Mouse (Mus musculus): Measurements from ENCODE around the gene Slc38a1.
"Not testable (repeated sequence)": the region's sequence is repeated elsewhere in the genome, so short reads cannot be mapped to it uniquely, and the experiment has no call there.

The Slc38a1 gene

DNA sequence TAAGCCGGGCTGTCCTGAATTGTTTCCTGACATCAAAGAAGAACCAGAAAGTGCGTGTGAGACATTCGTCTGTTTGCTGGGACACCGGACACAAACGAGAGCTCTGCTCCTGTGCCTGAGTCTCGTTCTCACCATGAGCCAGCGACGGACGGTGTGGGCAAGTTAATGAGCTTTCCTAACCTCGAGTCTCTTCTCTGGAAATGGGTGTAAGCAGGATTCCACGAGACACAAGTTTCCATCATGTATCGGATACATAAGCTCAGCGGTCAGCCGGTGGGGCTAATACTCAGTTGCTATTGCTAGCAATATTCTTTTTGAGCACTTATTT is 15.5 kb upstream of the Slc38a1 start:
- DNase-seq (ENCODE audit: low read depth, low spot score) = no peak

GRCm38 (mm10) chr15:96657576-96658274 is 15.0 kb upstream of the Slc38a1 start:
- DNase-seq (ENCODE audit: low read depth, low spot score) = no peak

DNA sequence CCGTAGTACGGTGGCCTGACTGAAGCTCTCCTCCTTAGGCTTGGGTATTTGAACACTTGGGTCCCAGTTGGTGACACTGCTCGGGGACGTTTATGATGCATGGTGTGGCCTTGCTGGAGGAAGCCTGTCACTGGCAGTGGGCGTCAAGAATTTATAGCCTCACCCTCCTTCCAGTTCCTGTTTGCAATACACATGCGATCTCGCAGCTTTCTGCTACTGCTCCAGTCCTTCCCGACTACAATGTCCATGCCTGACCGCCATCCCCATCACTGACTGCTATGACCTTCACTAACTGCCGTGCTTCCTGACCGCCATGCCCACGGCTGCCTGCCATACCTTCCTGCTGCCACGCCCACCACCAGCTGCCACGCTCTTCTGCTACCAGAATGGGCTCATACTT is 12.8 kb upstream of the Slc38a1 start:
- DNase-seq (ENCODE audit: low read depth, low spot score) = no peak

GRCm38 (mm10) chr15:96654714-96655113 is 12.0 kb upstream of the Slc38a1 start:
- no peak for DNase-seq (ENCODE audit: low read depth, low spot score)

DNA sequence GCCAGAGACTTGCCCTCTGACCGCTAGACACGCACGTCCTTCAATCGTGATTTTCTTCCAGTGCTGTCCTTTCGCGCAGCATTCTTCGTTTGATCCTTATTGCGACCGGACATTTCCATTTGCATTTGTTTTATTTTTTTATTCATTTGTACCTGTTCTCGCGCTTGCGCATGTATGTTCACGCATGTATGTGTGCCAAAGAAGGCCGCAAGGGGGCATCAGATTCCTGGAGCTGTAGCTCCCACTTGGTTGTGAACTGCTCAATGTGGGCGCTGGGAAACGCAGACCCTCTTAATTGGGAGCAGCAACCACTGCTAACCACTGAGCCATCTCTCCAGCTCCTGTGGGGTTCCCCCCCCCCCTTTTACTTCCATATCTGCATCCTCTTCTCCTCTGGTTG is 10.3 kb upstream of the Slc38a1 start:
- no peak for DNase-seq (ENCODE audit: low read depth, low spot score)

DNA sequence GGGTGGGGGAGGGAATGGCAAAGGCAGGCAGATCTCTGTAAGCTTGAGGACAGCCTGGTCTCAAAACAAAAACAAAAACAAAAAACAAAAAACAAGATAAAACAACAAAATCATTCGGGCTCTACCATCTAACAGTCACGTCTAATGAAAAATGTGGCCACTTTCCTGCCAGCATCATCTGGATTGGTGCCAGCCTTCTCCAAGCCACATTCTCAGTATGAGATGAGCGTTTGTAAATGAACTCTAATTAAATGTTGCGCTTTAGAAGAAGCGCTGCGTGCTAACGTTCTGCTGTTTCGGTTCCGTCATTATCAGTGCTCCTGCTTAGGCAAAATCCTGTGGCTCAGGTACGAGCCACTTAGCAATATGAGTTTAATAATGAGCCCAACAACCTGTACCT is 9.8 kb upstream of the Slc38a1 start:
- DNase-seq (ENCODE audit: low read depth, low spot score) = no peak

DNA sequence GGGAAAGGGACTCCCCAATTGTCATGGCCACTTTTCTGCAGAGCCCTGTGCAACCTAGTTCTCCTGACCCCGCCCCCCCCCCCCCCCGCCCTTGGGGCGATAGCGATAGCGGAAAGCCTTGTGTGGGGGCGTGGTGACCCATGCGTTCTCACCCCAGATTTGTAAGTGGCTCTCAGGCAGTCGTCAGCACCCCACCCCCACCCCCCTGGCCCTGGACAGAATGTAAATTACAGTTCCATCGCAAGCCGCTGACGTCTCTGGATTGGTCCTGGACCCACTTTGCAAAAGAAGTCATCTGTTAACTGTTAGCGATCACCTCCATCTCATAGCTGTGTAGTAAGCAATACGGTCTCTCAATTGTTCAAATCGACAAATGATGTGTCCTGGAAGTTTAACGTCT is 4.7 kb upstream of the Slc38a1 start:
- no peak for DNase-seq (ENCODE audit: low read depth, low spot score)

DNA sequence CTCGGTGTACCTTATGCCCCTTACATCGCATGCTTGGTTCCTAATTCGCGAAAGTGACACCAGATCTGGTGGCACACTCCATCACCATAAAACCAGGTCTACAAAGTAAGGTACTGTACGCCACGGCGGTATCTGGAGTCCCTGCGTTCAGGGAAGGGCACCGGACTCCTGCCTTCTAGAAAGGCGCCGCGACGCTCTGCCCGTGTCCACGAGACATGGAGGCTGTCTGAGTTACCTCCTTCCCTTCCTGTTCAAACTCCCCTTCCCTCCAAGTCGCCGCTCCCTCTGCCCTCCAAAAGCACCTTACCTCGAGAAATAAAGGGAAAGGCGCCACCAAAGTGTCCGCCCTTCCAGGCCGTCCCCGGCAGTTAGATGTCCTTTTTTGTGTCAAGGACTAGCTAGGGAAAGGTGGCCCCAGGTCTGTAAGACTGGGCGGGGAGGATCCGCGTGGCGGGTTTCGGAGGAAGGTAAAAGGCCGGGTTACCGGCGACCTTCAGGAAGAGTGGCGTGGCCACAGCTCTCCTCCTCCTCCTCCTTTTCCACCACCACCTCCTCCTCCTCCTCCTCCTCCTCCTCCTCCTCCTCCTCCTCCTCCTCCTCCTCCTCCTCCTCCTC is 785 bp downstream of the Slc38a1 start:
- no peak for DNase-seq (ENCODE audit: low read depth, low spot score)

DNA sequence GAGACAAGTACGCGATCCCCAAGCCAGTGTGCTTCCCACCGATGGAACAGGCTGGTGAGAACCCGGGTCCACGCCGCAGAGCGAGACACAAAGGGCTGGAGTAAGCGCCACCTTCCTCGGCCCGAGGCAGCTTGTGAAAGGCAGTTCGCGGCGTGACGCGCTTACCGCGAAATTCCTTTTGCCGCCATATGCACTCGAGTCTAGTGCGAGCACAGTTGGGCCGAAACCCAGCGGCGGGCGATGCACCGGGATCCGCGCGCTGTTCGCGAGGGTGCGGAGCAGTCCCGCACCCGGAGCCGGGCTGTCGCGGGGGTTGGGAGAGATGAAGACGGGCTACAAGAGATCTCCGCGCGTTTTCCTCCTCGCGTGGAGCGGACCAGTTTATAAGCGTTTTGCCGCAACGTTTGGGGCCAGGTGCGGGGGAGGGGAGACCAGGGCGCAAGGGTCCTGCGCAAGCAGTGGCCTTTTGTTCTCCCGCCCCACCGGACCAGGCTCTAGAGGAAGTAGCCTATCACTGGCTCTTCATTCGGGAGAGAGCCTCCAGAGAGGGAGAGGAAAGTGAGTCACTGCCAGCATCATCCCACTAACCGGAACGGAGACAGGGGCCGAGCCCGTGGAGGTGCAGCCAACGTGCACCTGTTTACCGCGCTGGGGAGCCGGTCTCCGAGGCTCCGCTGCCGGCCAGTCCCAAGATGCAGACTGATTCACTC is 1.4 kb downstream of the Slc38a1 start:
- no peak for DNase-seq (ENCODE audit: low read depth, low spot score)

- no peak for DNase-seq (ENCODE audit: low read depth, low spot score)
These were observed 2.3 kb downstream of the Slc38a1 start for GRCm38 (mm10) chr15:96640291-96640985.

DNA sequence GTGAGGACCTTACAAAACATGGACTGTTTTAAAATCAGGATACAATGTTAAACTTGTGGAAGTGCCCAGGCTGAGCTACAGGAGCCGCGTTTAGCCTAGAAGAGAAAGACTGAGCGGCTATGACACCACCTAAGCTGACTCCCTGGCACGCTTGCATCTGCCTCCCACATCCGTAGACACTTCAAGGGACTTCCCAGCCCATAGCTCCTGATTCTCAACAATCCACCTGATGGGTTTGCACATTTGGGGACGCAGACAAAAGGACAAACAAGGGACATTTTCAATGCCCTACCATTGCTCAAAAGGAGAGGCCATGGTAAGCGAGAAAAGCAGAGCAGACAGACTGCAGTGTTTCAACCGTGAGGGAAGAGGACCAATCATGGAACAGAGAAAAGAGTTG is 3.1 kb downstream of the Slc38a1 start:
- no peak for DNase-seq (ENCODE audit: low read depth, low spot score)

DNA sequence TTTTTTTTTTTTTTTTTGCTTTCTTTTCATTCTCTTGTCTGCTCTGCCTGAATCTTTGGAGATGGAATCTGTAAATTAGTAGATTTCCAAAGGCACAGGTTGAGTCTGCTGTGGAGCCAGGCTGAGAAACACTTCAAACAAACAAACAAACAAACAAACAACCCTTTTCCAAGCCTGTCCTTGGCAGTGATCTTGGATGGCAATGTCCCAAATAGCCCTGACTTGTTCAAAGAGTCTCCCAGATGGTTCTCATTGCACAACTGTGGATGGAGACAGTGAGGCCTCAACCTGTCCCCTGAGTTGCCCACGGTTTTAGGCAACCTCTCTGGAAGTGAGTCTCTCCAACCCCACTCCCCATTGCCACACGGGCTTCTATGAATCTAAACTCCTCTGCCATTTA is 4.1 kb downstream of the Slc38a1 start:
- no peak for DNase-seq (ENCODE audit: low read depth, low spot score)

DNA sequence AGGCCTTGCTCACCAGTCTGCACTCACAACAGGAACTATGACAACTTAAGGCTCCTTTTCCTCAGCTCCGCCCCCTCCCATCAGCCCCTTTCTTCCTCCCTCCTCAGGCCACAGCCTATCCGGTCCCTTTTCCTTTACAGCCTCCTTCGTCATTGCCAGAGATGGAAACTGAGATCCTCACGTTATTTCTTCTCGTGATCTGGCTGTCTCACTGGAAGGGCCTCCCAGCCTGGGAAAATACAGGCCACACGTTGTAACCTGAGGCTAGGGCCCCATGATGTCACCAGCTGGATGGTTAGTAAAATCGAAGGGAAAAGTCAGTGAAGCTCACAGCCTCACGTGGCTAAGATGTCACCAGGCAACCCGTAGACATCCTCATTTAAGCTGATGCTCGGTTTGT is 4.5 kb downstream of the Slc38a1 start:
- DNase-seq (ENCODE audit: low read depth, low spot score) = no peak

DNA sequence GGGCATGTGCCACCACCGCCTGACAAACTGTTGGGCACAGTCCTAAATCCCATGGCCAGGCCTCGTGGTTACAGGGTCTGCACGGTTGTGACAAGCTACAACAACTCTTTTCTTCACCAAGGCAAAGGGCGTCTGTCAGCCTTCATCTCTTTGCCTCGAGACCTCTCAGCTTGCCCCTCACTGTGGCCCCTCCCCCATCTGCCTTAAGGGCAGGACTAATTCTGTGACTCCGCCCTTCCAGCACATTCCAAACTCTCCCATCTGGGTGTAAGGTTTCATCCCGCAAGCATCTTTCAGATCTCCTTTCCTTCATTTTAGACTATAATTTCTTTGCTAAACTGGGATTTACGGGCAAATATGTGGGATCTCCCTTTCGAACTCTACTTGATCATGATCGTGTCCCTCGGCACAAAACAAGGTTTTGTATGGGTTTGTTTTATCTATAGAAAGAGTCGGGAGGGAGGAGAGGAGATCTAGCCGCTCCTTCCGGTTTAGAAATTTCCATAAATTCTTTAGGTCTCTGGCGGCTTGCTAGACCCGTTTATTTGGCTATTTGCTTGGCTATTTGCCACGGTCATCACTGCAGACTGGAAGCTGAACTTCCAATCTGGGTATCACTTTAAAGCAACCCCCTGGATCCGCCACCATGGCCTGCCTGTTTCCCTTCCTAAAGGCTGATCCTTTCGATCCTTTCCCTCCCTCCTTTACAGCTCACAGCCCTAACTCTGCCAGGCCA is 7.9 kb downstream of the Slc38a1 start:
- DNase-seq (ENCODE audit: low read depth, low spot score) = no peak

- DNase-seq (ENCODE audit: low read depth, low spot score) = no peak
These were observed 10.5 kb downstream of the Slc38a1 start for GRCm38 (mm10) chr15:96632201-96632600.

GRCm38 (mm10) chr15:96631107-96631718 is 11.5 kb downstream of the Slc38a1 start:
- no peak for DNase-seq (ENCODE audit: low read depth, low spot score)

DNA sequence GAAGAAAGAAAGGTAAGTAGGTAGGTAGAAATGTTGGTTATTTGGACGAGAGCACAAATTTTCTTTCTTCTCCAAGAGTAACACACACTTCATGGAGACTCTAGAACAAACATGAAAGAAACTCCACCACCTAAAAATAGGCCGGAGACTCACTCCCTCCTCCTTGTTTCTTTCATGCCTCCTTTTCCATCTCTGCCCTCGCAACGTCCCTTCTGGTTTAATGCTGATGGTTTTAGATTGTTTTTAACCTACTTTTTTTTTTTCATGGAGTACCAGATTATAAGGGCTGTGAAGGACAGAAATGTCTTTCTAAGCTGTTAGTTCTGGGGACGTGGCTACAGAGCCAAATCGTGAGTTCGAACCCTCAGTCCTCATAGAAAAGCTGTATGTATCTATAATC is 14.5 kb downstream of the Slc38a1 start:
- DNase-seq (ENCODE audit: low read depth, low spot score) = no peak

GRCm38 (mm10) chr15:96626871-96627270 is 15.8 kb downstream of the Slc38a1 start:
- DNase-seq (ENCODE audit: low read depth, low spot score) = no peak

DNA sequence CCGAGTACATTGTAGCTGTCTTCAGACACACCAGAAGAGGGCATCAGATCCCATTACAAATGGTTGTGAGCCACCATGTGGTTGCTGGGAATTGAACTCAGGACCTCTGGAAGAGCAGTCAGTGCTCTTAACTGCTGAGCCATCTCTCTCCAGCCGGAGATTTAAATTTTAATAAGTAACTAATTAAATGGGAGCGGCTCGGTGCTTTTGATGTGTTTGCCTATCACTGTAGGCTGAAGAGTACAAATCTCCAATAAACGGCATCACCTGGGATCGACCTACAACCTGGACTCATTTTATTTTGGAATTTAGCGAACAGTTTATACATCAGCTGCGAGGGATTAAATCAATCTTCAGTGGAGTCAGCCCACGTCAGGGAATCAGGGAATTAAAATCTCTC is 17.7 kb downstream of the Slc38a1 start:
- not testable (repeated sequence) for DNase-seq (ENCODE audit: low read depth, low spot score)

- no peak for DNase-seq (ENCODE audit: low read depth, low spot score)
These were observed 20.3 kb downstream of the Slc38a1 start for GRCm38 (mm10) chr15:96622376-96622775.

- no peak for DNase-seq (ENCODE audit: low read depth, low spot score)
These were observed 21.0 kb downstream of the Slc38a1 start for GRCm38 (mm10) chr15:96621686-96622085.
